Mouse (Mus musculus) liver, adult 2 months (tissue): ENCODE results near the gene Sh3bp2.

Experiments
- CTCF ChIP-seq: fragments of 200-500 bp; IDR thresholded peaks from 2 replicates; pipeline ENCODE4 v1.5.1; 2011; ENCODE audit warnings: low read depth, low read length, control low read depth
- POLR2A ChIP-seq: fragments of 200-500 bp; IDR thresholded peaks from 2 replicates; pipeline ENCODE4 v1.6.1; 2011; ENCODE audit warnings: low read length, control low read depth; ENCODE audit not compliant: insufficient read depth; ENCODE audit errors: extremely low read depth

DNA sequence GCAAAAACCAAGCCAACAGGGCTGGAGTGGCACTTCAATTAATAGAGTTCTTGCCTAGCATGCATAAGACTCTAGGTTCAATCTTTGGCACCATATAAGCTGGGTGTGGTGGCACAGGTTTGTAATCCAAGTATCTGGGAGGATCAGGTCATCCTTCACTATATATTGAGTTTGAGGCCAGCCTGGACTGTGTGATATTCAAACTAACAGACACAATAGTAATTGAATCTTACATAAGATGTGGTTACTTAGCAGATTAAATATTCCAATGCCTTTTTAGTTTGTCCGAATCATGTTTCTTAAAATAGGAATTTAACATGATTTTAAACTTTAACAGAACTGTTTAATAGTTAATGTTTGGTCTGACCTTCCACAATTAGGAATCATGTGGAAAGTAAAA is 50.6 kb downstream of the Sh3bp2 start:
- TF ChIP-seq POLR2A: no peak
- no peak for TF ChIP-seq CTCF
